Mouse (Mus musculus) lung, adult 10 weeks (tissue): ENCODE data around the gene Psmb9. TPM values are rescaled to one million over a fixed set of nuclear protein-coding genes. Genes with fewer than 3 reads are reported as not detected.

Source experiments
- polyA plus RNA-seq: library from polyadenylated mRNA; stranded (reverse); fragments of 350-450 nt; fragmentation: Illumina TruSeq; extraction: RNeasy Lipid Tissue Mini Kit (QIAGEN cat#74804); gene quantifications from one replicate; pipeline ENCODE4 v1.2.3, GENCODE M21; 2014; ENCODE audit warnings: low read depth, low replicate concordance; ENCODE audit not compliant: insufficient read depth

Gene Psmb9
- polyA plus RNA-seq = 59.9 TPM

GRCm38 (mm10) chr17:34187261-34187916, at the start of gene Psmb9, which contains the start of gene Tap1:
Gene Psmb9, minus strand, starts transcription at chr17:34187764.
Gene Tap1, plus strand, starts transcription at chr17:34187553.

DNA sequence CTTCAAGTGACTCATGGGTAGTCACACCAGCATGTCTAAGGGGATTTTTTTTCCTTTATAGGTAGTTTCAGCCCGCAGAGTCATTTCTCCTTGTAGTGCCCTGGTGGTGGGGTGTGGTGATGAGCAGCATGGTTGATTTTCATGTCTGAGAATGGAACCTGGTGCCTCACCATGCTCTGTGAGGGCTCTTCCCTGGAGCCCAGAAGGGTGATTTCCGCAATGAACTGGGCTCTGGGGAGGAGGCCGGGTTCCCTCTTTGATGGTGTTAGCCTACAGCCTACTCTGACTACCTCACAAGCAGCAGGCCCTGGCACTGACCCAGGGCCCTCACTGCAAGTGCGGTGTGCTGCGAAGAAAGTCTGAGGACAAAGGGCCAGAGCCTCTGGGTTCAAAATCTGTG, 15.9 kb upstream of the Psmb9 start, which contains the start of gene Tap2:
TSS of gene Tap2 (plus strand) at position 84 of the 400 bp plus-strand sequence.

GRCm38 (mm10) chr17:34196941-34197894, 9.7 kb upstream of the Psmb9 start, which contains the start of gene Psmb8:
Gene Psmb8, plus strand, starts transcription at chr17:34197721.

DNA sequence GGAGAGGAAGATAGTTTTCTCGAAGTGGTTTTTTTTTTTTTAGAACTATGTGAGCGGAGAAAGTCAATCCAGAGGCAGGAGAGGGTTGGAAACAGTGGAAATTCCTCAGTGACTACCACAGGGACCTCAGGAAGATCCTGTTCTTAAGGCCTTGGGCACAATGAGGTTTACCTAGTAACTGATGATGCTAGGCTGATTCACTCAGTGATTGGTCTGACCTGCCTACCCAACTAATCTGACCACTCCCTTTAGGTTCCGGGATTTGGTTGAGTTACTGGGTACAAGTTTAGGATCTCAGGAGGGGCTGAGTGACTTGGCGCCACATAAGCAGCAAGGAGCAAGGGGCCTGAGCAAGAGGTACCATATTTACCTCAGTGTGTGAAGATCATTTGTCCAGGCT, 34.6 kb downstream of the Psmb9 start, which contains the start of gene H2-DMb1:
TSS of gene H2-DMb1 (plus strand) at position 150 of the 400 bp plus-strand sequence.

DNA sequence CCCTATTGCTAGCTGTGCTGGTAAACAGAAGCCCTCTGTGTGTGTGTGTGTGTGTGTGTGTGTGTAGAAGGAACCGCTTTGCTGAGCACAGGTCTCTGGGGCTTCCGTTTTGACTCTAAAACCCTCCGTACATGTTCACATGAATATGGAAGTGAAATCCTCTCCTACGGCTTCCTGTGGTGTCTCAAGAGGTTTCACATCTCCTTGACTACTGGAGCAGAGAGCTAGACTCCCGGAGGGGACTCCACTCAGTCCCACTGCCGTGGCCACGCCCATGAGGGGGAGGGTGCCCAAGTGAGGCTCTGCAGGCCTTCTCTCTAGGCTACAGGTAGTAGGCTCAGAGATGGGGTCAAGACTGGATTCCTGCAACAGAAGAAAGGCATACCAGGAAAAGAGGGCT, 44.5 kb downstream of the Psmb9 start, which contains the start of gene H2-DMb2:
TSS of gene H2-DMb2 (plus strand) at position 275 of the 400 bp plus-strand sequence.

Other genes with a start within 250 kb of the Psmb9 start
- gene Pfdn6, start 247.4 kb downstream of the Psmb9 start, polyA plus RNA-seq = 90.6 TPM
- 8.3 TPM for gene Wdr46, start 247.1 kb downstream of the Psmb9 start, polyA plus RNA-seq
- 5.8 TPM for gene B3galt4, start 236.3 kb downstream of the Psmb9 start, polyA plus RNA-seq
- gene Vps52, start 232.0 kb downstream of the Psmb9 start, polyA plus RNA-seq = 16.3 TPM
- gene Rps18, start 231.8 kb downstream of the Psmb9 start, polyA plus RNA-seq = 2,519 TPM
- 1,531 TPM for gene H2-K1, start 187.4 kb downstream of the Psmb9 start, polyA plus RNA-seq
- gene Ring1, start 163.1 kb downstream of the Psmb9 start, polyA plus RNA-seq = 21.8 TPM
- gene H2-Ke6, start 159.7 kb downstream of the Psmb9 start, polyA plus RNA-seq = 90.2 TPM
- gene Slc39a7, start 156.1 kb downstream of the Psmb9 start, polyA plus RNA-seq = 95.6 TPM
- 33.6 TPM for gene Rxrb, start 156.0 kb downstream of the Psmb9 start, polyA plus RNA-seq
- 1.1 TPM for gene Col11a2, start 148.3 kb downstream of the Psmb9 start, polyA plus RNA-seq
- 12.5 TPM for gene H2-Oa, start 95.4 kb downstream of the Psmb9 start, polyA plus RNA-seq
- 75.7 TPM for gene H2-DMa, start 68.2 kb downstream of the Psmb9 start, polyA plus RNA-seq
- gene Brd2, start 65.1 kb downstream of the Psmb9 start, polyA plus RNA-seq = 94.4 TPM
- 35.5 TPM for gene H2-DMb2, start 44.5 kb downstream of the Psmb9 start, polyA plus RNA-seq
- 64.1 TPM for gene H2-DMb1, start 34.7 kb downstream of the Psmb9 start, polyA plus RNA-seq
- 21.5 TPM for gene Tap1, start 211 bp downstream of the Psmb9 start, polyA plus RNA-seq
- gene Psmb8, start 10.0 kb upstream of the Psmb9 start, polyA plus RNA-seq = 140 TPM
- 47.7 TPM for gene Tap2, start 15.8 kb upstream of the Psmb9 start, polyA plus RNA-seq
- 28.6 TPM for gene H2-Ob, start 51.1 kb upstream of the Psmb9 start, polyA plus RNA-seq
- 553 TPM for gene H2-Ab1, start 69.9 kb upstream of the Psmb9 start, polyA plus RNA-seq
- gene H2-Aa, start 100.1 kb upstream of the Psmb9 start, polyA plus RNA-seq = 647 TPM
- gene H2-Eb1, start 118.1 kb upstream of the Psmb9 start, polyA plus RNA-seq = 475 TPM
- 1.6 TPM for gene H2-Eb2, start 137.9 kb upstream of the Psmb9 start, polyA plus RNA-seq
- 0.20 TPM for gene Btnl2, start 167.1 kb upstream of the Psmb9 start, polyA plus RNA-seq
- not detected for gene Btnl1, start 189.4 kb upstream of the Psmb9 start, polyA plus RNA-seq
- 0.24 TPM for gene BC051142, start 211.1 kb upstream of the Psmb9 start, polyA plus RNA-seq